Mouse (Mus musculus): ENCODE measurements around the gene Rtn1. TPM values are rescaled to one million over a fixed set of nuclear protein-coding genes. Genes with fewer than 3 reads are reported as not detected.

Rtn1 gene
- polyA plus RNA-seq, 1 experiment from 2014 or later: 84.3 TPM

GRCm38 (mm10) chr12:72324210-72324871, 84.5 kb downstream of the Rtn1 start:
- Histone ChIP-seq H3K27me3 (ENCODE audit: control insufficient read depth, insufficient read depth, low read length) (no peaks in the 10 kb centered on the region), H3K36me3 (ENCODE audit: control insufficient read depth, insufficient read depth, low read length) (no peaks in the 10 kb centered on the region), H3K9me3 (ENCODE audit: control insufficient read depth, low read depth, low read length) (no peaks in the 10 kb centered on the region), H3K4me1 (ENCODE audit: control insufficient read depth, insufficient read depth, low read length) (no peaks in the 10 kb centered on the region), H3K4me2 (replicated peaks; ENCODE audit: low read depth, low read length) (no peak overlapping the region), H3K9ac (replicated peaks; ENCODE audit: low read depth, low read length) (no peak overlapping the region), H3K4me3 (ENCODE audit: low read depth, low read length) (no peak overlapping the region), H3K27ac (ENCODE audit: low read length) (no peak overlapping the region)
- no peak for ATAC-seq (ENCODE audit: insufficient number of reproducible peaks, insufficient read depth, low FRiP score, low read depth)
- 63% methylated on average over 10 of the region's 10 CpGs for WGBS

- Histone ChIP-seq H3K4me3 (ENCODE audit: low read depth, low read length) (no peak overlapping the region), H3K9me3 (ENCODE audit: control insufficient read depth, low read depth, low read length) (no peaks in the 10 kb centered on the region), H3K36me3 (ENCODE audit: control insufficient read depth, insufficient read depth, low read length) (no peaks in the 10 kb centered on the region), H3K27ac (ENCODE audit: low read length) (no peak overlapping the region), H3K4me2 (replicated peaks; ENCODE audit: low read depth, low read length) (no peak overlapping the region), H3K27me3 (ENCODE audit: control insufficient read depth, insufficient read depth, low read length) (no peaks in the 10 kb centered on the region), H3K4me1 (ENCODE audit: control insufficient read depth, insufficient read depth, low read length) (no peaks in the 10 kb centered on the region), H3K9ac (replicated peaks; ENCODE audit: low read depth, low read length) (no peak overlapping the region)
- 49% methylated on average over 4 of the region's 4 CpGs for WGBS
- no peak for ATAC-seq (ENCODE audit: insufficient number of reproducible peaks, insufficient read depth, low FRiP score, low read depth)
Measured at GRCm38 (mm10) chr12:72323778-72324177, 85.1 kb downstream of the Rtn1 start.

- H3K27me3 ChIP-seq (ENCODE audit: control insufficient read depth, insufficient read depth, low read length): no peaks in the 10 kb centered on the region
- no peak overlapping the region for H3K9ac ChIP-seq (replicated peaks; ENCODE audit: low read depth, low read length)
- H3K36me3 ChIP-seq (ENCODE audit: control insufficient read depth, insufficient read depth, low read length): no peaks in the 10 kb centered on the region
- WGBS: 69% methylated on average over 15 of the region's 15 CpGs
- no peaks in the 10 kb centered on the region for H3K4me1 ChIP-seq (ENCODE audit: control insufficient read depth, insufficient read depth, low read length)
- no peak overlapping the region for H3K4me3 ChIP-seq (ENCODE audit: low read depth, low read length)
- no peaks in the 10 kb centered on the region for H3K9me3 ChIP-seq (ENCODE audit: control insufficient read depth, low read depth, low read length)
- H3K4me2 ChIP-seq (replicated peaks; ENCODE audit: low read depth, low read length): no peak overlapping the region
- H3K27ac ChIP-seq (ENCODE audit: low read length): no peak overlapping the region
- no peak for ATAC-seq (ENCODE audit: insufficient number of reproducible peaks, insufficient read depth, low FRiP score, low read depth)
Measured at GRCm38 (mm10) chr12:72315732-72316465, 93.0 kb downstream of the Rtn1 start.

- WGBS: 79% methylated on average over 6 of the region's 6 CpGs
- Histone ChIP-seq H3K9me3 (ENCODE audit: control insufficient read depth, low read depth, low read length) (no peaks in the 10 kb centered on the region), H3K4me1 (ENCODE audit: control insufficient read depth, insufficient read depth, low read length) (no peaks in the 10 kb centered on the region)
Measured at GRCm38 (mm10) chr12:72310818-72311217, 98.0 kb downstream of the Rtn1 start.

GRCm38 (mm10) chr12:72308506-72308905, 100.3 kb downstream of the Rtn1 start:
- H3K4me1 ChIP-seq (ENCODE audit: control insufficient read depth, insufficient read depth, low read length): no peaks in the 10 kb centered on the region
- H3K27me3 ChIP-seq (ENCODE audit: control insufficient read depth, insufficient read depth, low read length): no peaks in the 10 kb centered on the region
- no peaks in the 10 kb centered on the region for H3K9me3 ChIP-seq (ENCODE audit: control insufficient read depth, low read depth, low read length)
- H3K27ac ChIP-seq (ENCODE audit: low read length): no peak overlapping the region
- WGBS: 86% methylated on average over 8 of the region's 8 CpGs
- H3K9ac ChIP-seq (replicated peaks; ENCODE audit: low read depth, low read length): no peak overlapping the region
- H3K36me3 ChIP-seq (ENCODE audit: control insufficient read depth, insufficient read depth, low read length): no peaks in the 10 kb centered on the region
- no peak overlapping the region for H3K4me2 ChIP-seq (replicated peaks; ENCODE audit: low read depth, low read length)
- no peak overlapping the region for H3K4me3 ChIP-seq (ENCODE audit: low read depth, low read length)
- ATAC-seq (ENCODE audit: insufficient number of reproducible peaks, insufficient read depth, low FRiP score, low read depth): no peak

More at GRCm38 (mm10) chr12:72310818-72311217, 98.0 kb downstream of the Rtn1 start:
- Histone ChIP-seq H3K4me2 (replicated peaks; ENCODE audit: low read depth, low read length) (no peak overlapping the region), H3K27ac (ENCODE audit: low read length) (no peak overlapping the region), H3K36me3 (ENCODE audit: control insufficient read depth, insufficient read depth, low read length) (no peaks in the 10 kb centered on the region), H3K4me3 (ENCODE audit: low read depth, low read length) (no peak overlapping the region), H3K27me3 (ENCODE audit: control insufficient read depth, insufficient read depth, low read length) (no peaks in the 10 kb centered on the region), H3K9ac (replicated peaks; ENCODE audit: low read depth, low read length) (no peak overlapping the region)
- ATAC-seq (ENCODE audit: insufficient number of reproducible peaks, insufficient read depth, low FRiP score, low read depth): no peak

- WGBS: 88% methylated on average over 11 of the region's 11 CpGs
- no peak overlapping the region for H3K9ac ChIP-seq (replicated peaks; ENCODE audit: low read depth, low read length)
Measured at GRCm38 (mm10) chr12:72306281-72306680, 102.6 kb downstream of the Rtn1 start.

GRCm38 (mm10) chr12:72305421-72305820, 103.4 kb downstream of the Rtn1 start:
- no peaks in the 10 kb centered on the region for H3K27me3 ChIP-seq (ENCODE audit: control insufficient read depth, insufficient read depth, low read length)
- H3K4me3 ChIP-seq (ENCODE audit: low read depth, low read length): no peak overlapping the region
- H3K9me3 ChIP-seq (ENCODE audit: control insufficient read depth, low read depth, low read length): no peaks in the 10 kb centered on the region
- no peak overlapping the region for H3K27ac ChIP-seq (ENCODE audit: low read length)
- no peak overlapping the region for H3K9ac ChIP-seq (replicated peaks; ENCODE audit: low read depth, low read length)
- no peaks in the 10 kb centered on the region for H3K36me3 ChIP-seq (ENCODE audit: control insufficient read depth, insufficient read depth, low read length)
- H3K4me2 ChIP-seq (replicated peaks; ENCODE audit: low read depth, low read length): no peak overlapping the region
- WGBS: 46% methylated on average over 5 of the region's 5 CpGs
- no peak for ATAC-seq (ENCODE audit: insufficient number of reproducible peaks, insufficient read depth, low FRiP score, low read depth)
- 0 out of 2 replicates have a peak, but pooled peaks cover 3% of the 10 kb centered on the region for H3K4me1 ChIP-seq (ENCODE audit: control insufficient read depth, insufficient read depth, low read length)

More at GRCm38 (mm10) chr12:72306281-72306680, 102.6 kb downstream of the Rtn1 start:
- ATAC-seq (ENCODE audit: insufficient number of reproducible peaks, insufficient read depth, low FRiP score, low read depth): no peak
- Histone ChIP-seq H3K9me3 (ENCODE audit: control insufficient read depth, low read depth, low read length) (no peaks in the 10 kb centered on the region), H3K4me3 (ENCODE audit: low read depth, low read length) (no peak overlapping the region), H3K27me3 (ENCODE audit: control insufficient read depth, insufficient read depth, low read length) (no peaks in the 10 kb centered on the region), H3K4me2 (replicated peaks; ENCODE audit: low read depth, low read length) (no peak overlapping the region), H3K36me3 (ENCODE audit: control insufficient read depth, insufficient read depth, low read length) (no peaks in the 10 kb centered on the region), H3K27ac (ENCODE audit: low read length) (no peak overlapping the region), H3K4me1 (ENCODE audit: control insufficient read depth, insufficient read depth, low read length) (0 out of 2 replicates have a peak, but pooled peaks cover 3% of the 10 kb centered on the region)

- Histone ChIP-seq H3K27me3 (ENCODE audit: control insufficient read depth, insufficient read depth, low read length) (no peaks in the 10 kb centered on the region), H3K36me3 (ENCODE audit: control insufficient read depth, insufficient read depth, low read length) (no peaks in the 10 kb centered on the region), H3K9ac (replicated peaks; ENCODE audit: low read depth, low read length) (no peak overlapping the region), H3K9me3 (ENCODE audit: control insufficient read depth, low read depth, low read length) (no peaks in the 10 kb centered on the region), H3K4me2 (replicated peaks; ENCODE audit: low read depth, low read length) (no peak overlapping the region), H3K4me1 (ENCODE audit: control insufficient read depth, insufficient read depth, low read length) (0 out of 2 replicates have a peak, but pooled peaks cover 3% of the 10 kb centered on the region), H3K27ac (ENCODE audit: low read length) (no peak overlapping the region), H3K4me3 (ENCODE audit: low read depth, low read length) (no peak overlapping the region)
- no peak for ATAC-seq (ENCODE audit: insufficient number of reproducible peaks, insufficient read depth, low FRiP score, low read depth)
- WGBS: 51% methylated on average over 5 of the region's 5 CpGs
Measured at GRCm38 (mm10) chr12:72304985-72305384, 103.9 kb downstream of the Rtn1 start.

Measured in stomach, embryonic 14.5 days (tissue).